Mouse (Mus musculus) testis, adult 2 months (tissue): ENCODE measurements at regions not wholly inside any gene's neighbourhood (a gene's known extent, or its start where the extent isn't known, plus 50 kb on each side); places are given as distances from the start of the nearest gene placed in this dataset.

Experiments
- CTCF ChIP-seq: fragments of 200-500 bp; IDR thresholded peaks from 2 replicates; pipeline ENCODE4 v1.5.1; 2012; ENCODE audit warnings: low read depth, mild to moderate bottlenecking, inconsistent platforms, low read length, moderate library complexity; ENCODE audit not compliant: control insufficient read depth, insufficient read depth, insufficient replicate concordance
- POLR2A ChIP-seq: fragments of 200-500 bp; IDR thresholded peaks from 2 replicates; pipeline ENCODE4 v1.6.1; 2012; ENCODE audit warnings: low read depth, mild to moderate bottlenecking, inconsistent platforms, low read length, moderate library complexity; ENCODE audit not compliant: control insufficient read depth

- no peak for TF ChIP-seq CTCF
- TF ChIP-seq POLR2A: no peak
Measured at GRCm38 (mm10) chr13:84347181-84347913, 125.3 kb downstream of the Tmem161b start.
